Mouse (Mus musculus): ENCODE measurements around the gene Pln.

DNA sequence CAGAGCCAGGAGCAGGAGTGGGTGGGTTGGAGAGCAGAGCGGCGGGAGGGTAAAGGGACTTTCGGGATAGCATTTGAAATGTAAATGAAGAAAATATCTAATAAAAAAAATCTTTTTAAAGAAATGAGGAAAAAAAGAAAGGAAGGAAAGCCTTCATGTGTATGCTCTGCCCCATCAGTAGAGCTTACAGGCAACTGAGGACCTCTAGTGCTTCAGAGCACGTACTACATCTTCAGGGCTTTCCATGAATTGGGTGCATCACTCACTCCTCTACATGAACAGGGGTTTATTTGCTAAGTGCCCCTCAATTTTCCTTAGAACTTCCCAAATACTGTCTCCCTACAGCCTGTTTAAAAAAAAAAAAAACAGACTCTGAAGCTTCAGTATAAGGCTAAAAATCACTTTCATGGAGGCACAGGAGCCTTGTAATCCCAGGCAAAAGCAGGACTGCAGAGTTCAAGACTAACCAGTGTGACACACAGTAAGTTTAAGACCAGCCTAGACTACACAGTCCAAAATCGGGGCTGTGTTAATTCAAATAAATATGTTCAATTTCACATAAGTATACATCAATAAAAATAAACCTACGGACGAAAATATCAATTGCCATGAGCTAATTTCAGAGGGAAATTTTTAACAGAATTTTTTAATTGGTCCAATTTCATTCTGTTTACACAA lies 4.0 kb downstream of the Pln start:
- TF ChIP-seq POLR2A (IDR thresholded peaks at IDR 0.05; ENCODE audit: control insufficient read depth, extremely low read depth, insufficient read depth, low read length, poor library complexity) = no peak
- TF ChIP-seq CTCF (IDR thresholded peaks at IDR 0.05; ENCODE audit: borderline replicate concordance, control insufficient read depth, extremely low read depth, insufficient read depth, low read length, poor library complexity) = no peak
